Mouse (Mus musculus) C2C12 (cell line): ENCODE results near the gene Traf2. TPM values are rescaled to one million over a fixed set of nuclear protein-coding genes. Genes with fewer than 3 reads are reported as not detected.

Experiments used
- H3K27me3 ChIP-seq: one replicate; pipeline ENCODE4 v1.6.1; 2011; ENCODE audit not compliant: control insufficient read depth, insufficient read depth, insufficient read length
- H3K36me3 ChIP-seq: one replicate; pipeline ENCODE4 v1.6.1; 2011; ENCODE audit not compliant: control insufficient read depth, insufficient read depth
- H3K4me3 ChIP-seq: one replicate; pipeline ENCODE4 v1.5.1; 2011; ENCODE audit warnings: mild to moderate bottlenecking, control low read depth; ENCODE audit not compliant: poor library complexity, insufficient read depth, severe bottlenecking
- H3K79me2 ChIP-seq: one replicate; pipeline ENCODE4 v1.6.1; 2011; ENCODE audit not compliant: control insufficient read depth, insufficient read depth
- H3K79me3 ChIP-seq: one replicate; pipeline ENCODE4 v1.6.1; 2011; ENCODE audit warnings: low read depth, control low read depth
- H3ac ChIP-seq: one replicate; pipeline ENCODE3; 2011; ENCODE audit warnings: low read depth; ENCODE audit not compliant: control insufficient read depth, insufficient read length
- CEBPB ChIP-seq: IDR thresholded peaks from one replicate; pipeline ENCODE4 v1.6.1; 2011; ENCODE audit warnings: low read depth, mild to moderate bottlenecking, control low read depth, moderate library complexity
- CTCF ChIP-seq: IDR thresholded peaks from one replicate; pipeline ENCODE4 v1.5.1; 2011; ENCODE audit not compliant: control insufficient read depth, insufficient read depth, insufficient read length
- FOSL1 ChIP-seq: IDR thresholded peaks from one replicate; pipeline ENCODE4 v1.8.0; 2011; ENCODE audit warnings: mild to moderate bottlenecking, low read length; ENCODE audit not compliant: poor library complexity, insufficient read depth, severe bottlenecking
- MAX ChIP-seq: IDR thresholded peaks from one replicate; pipeline ENCODE4 v1.6.1; 2011; ENCODE audit warnings: mild to moderate bottlenecking, control low read depth
- MYOD1 ChIP-seq: IDR thresholded peaks from one replicate; pipeline ENCODE4 v1.6.1; 2011; ENCODE audit warnings: low read depth; ENCODE audit not compliant: control insufficient read depth, insufficient read length
- MYOG ChIP-seq: IDR thresholded peaks from one replicate; pipeline ENCODE4 v1.6.1; 2011; ENCODE audit not compliant: control insufficient read depth, insufficient read length; ENCODE audit errors: extremely low read depth
- USF1 ChIP-seq: IDR thresholded peaks from one replicate; pipeline ENCODE4 v1.6.1; 2011; ENCODE audit warnings: low read depth, mild to moderate bottlenecking, control low read depth, moderate library complexity
- polyA plus RNA-seq: library from polyadenylated mRNA; unstranded; fragments of >200 nt; fragmentation: generic; extraction: Trizol; gene quantifications from one replicate; pipeline ENCODE4 v1.2.1, GENCODE M21; 2012; ENCODE audit warnings: missing spikeins

Traf2 gene
- polyA plus RNA-seq, 1 experiment: 28.8 TPM

- H3ac ChIP-seq: no peak overlapping the region
- TF ChIP-seq CTCF (no peak), MAX (no peak), MYOG (no peak), USF1 (no peak), MYOD1 (no peak), CEBPB (no peak), FOSL1 (no peak)
Measured at GRCm38 (mm10) chr2:25477541-25477940, 69.2 kb downstream of the Traf2 start.

DNA sequence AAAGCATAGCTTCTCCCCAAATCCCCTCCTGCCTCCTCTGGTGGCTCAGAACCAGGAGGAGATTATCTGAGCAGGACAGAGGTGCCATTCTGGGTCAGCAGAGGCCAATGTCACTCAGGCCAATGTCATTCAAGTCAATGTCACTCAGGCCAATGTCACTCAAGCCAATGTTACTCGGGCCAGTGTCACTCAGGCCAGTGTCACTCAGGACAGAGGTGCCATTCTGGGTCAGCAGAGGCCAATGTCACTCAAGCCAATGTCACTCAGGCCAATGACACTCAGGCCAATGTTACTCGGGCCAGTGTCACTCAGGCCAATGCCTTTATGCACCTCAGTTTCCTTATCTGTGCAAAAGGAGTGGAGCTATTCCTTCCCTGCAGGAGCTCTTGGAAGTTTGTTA lies 74.2 kb downstream of the Traf2 start:
- H3ac ChIP-seq: no peak overlapping the region
- TF ChIP-seq MYOG: no peak
- TF ChIP-seq MYOD1: no peak
- no peak for TF ChIP-seq CEBPB
- no peak for TF ChIP-seq CTCF
- TF ChIP-seq MAX: no peak
- TF ChIP-seq USF1: no peak
- TF ChIP-seq FOSL1: no peak
- no peaks in the 10 kb centered on the region for H3K79me2 ChIP-seq

More at GRCm38 (mm10) chr2:25477541-25477940, 69.2 kb downstream of the Traf2 start:
- Histone ChIP-seq H3K79me3 (no peaks in the 10 kb centered on the region), H3K79me2 (no peaks in the 10 kb centered on the region), H3K4me3 (no peak overlapping the region), H3K27me3 (peaks cover 27% of the 10 kb centered on the region), H3K36me3 (no peaks in the 10 kb centered on the region)

DNA sequence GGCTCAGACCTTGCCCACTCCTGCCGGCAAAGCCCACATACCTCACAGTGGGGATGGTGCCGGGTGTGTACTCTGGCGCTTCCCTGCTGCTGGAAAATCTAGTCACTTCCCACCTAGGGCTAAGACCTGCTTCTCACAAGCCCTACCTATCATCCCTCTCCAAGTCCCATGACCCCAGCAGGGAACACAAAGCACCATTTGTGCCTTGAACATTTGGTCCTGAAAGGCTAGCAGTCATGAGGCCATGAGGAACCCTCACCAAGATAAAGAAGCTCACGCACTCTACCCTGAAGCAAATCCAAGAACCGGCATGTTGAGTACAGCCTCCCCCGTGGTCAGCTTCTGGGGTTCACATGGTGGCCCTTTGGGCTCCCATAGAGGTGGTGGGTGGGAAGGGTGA lies 76.8 kb downstream of the Traf2 start, which contains the start of gene Ptgds:
TSS of gene Ptgds (minus strand) at position 78 of the 400 bp plus-strand sequence.
- Histone ChIP-seq H3K4me3 (no peak within 1 kb of the TSS), H3ac (no peak within 1 kb of the TSS), H3K27me3 (no peaks in the 10 kb centered on the region), H3K79me2 (no peaks in the 10 kb centered on the region), H3K79me3 (no peaks in the 10 kb centered on the region), H3K36me3 (no peaks in the 10 kb centered on the region)
- TF ChIP-seq MYOG (no peak), CTCF (no peak), MYOD1 (no peak), CEBPB (no peak), MAX (no peak), USF1 (no peak), FOSL1 (no peak)

More for the DNA sequence above, 74.2 kb downstream of the Traf2 start:
- H3K79me3 ChIP-seq: no peaks in the 10 kb centered on the region
- no peaks in the 10 kb centered on the region for H3K36me3 ChIP-seq
- H3K27me3 ChIP-seq: peaks cover 15% of the 10 kb centered on the region
- H3K4me3 ChIP-seq: no peak overlapping the region

DNA sequence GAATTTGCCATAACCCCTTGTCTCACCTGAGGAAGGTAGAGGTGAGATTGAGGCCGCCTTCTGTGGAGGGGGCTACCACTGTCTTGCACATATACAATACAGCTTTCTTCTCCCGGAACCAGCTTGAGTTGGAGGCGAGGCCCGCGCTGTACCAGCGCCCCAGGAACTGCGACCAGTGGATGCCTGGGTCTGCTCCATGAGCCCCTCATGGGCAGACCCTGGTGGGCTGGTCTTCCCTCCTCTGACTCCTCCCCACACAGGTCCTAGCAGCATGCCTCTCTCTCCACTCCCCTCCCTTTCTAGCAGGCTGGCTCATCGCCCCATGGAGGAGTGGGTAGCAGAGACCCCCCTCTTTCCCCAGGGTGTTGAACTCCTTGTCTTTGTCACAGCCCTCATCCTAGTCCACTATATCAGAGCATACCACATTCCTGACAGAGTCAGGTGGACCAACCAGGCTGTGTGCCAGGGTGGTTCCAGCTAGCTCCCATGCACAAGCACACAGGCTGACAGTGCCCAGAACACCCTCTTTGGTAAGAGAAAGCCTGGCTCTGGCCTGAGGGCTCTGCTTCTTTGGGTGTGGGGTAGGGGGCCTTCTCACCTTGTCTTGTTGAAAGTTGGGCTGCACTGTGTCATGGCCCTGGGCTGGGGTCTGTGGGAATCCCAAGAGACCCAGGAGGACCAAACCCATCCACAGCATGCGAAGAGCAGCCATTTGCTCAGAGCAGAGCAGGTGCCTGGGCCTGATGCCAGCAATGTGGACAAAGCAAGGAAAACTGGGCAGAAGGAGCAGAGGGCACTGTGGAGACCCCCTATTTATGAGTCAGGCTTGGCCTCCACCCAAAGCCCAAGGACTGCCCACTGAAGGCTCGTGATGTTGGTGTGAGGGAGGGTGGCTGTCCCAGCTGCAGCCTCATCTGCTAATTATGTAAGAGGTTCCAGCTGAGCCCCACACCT lies 77.5 kb downstream of the Traf2 start:
- TF ChIP-seq CEBPB (no peak), MYOD1 (no peak), MYOG (no peak), CTCF (no peak), USF1 (no peak)
- Histone ChIP-seq H3K4me3 (no peak overlapping the region), H3K36me3 (no peaks in the 10 kb centered on the region), H3ac (no peak overlapping the region), H3K27me3 (no peaks in the 10 kb centered on the region), H3K79me2 (no peaks in the 10 kb centered on the region), H3K79me3 (no peaks in the 10 kb centered on the region)

Other genes starting within 250 kb of the Traf2 start
- gene Grin1, start 227.8 kb downstream of the Traf2 start, polyA plus RNA-seq: 0.02 TPM
- gene Man1b1, start 214.6 kb downstream of the Traf2 start, polyA plus RNA-seq: 38.0 TPM
- gene Dpp7, start 190.6 kb downstream of the Traf2 start, polyA plus RNA-seq: 22.4 TPM
- 96.6 TPM for gene Uap1l1, start 181.3 kb downstream of the Traf2 start, polyA plus RNA-seq
- 25.8 TPM for gene Sapcd2, start 174.6 kb downstream of the Traf2 start, polyA plus RNA-seq
- gene Entpd2, start 151.1 kb downstream of the Traf2 start, polyA plus RNA-seq: not detected
- 79.9 TPM for gene Npdc1, start 147.6 kb downstream of the Traf2 start, polyA plus RNA-seq
- gene Fut7, start 123.7 kb downstream of the Traf2 start, polyA plus RNA-seq: 0.08 TPM
- gene Abca2, start 118.2 kb downstream of the Traf2 start, polyA plus RNA-seq: 4.2 TPM
- 0.15 TPM for gene Clic3, start 90.1 kb downstream of the Traf2 start, polyA plus RNA-seq
- gene Paxx, start 85.8 kb downstream of the Traf2 start, polyA plus RNA-seq: 12.3 TPM
- gene Ptgds, start 76.9 kb downstream of the Traf2 start, polyA plus RNA-seq: not detected
- gene Lcn12, start 53.0 kb downstream of the Traf2 start, polyA plus RNA-seq: not detected
- 35.8 TPM for gene Fbxw5, start 46.2 kb downstream of the Traf2 start, polyA plus RNA-seq
- 0.32 TPM for gene C8g, start 45.2 kb downstream of the Traf2 start, polyA plus RNA-seq
- 340 TPM for gene Edf1, start 10.9 kb upstream of the Traf2 start, polyA plus RNA-seq
- 5.7 TPM for gene Mamdc4, start 27.9 kb upstream of the Traf2 start, polyA plus RNA-seq
- 94.2 TPM for gene Phpt1, start 28.3 kb upstream of the Traf2 start, polyA plus RNA-seq
- 0.29 TPM for gene Ajm1, start 34.8 kb upstream of the Traf2 start, polyA plus RNA-seq
- 58.9 TPM for gene Rabl6, start 61.6 kb upstream of the Traf2 start, polyA plus RNA-seq
- 0.15 TPM for gene Ccdc183, start 70.7 kb upstream of the Traf2 start, polyA plus RNA-seq
- 12.9 TPM for gene Tmem141, start 75.1 kb upstream of the Traf2 start, polyA plus RNA-seq
- gene Fcna, start 81.1 kb upstream of the Traf2 start, polyA plus RNA-seq: 0.14 TPM
- gene Lcn8, start 106.2 kb upstream of the Traf2 start, polyA plus RNA-seq: not detected
- not detected for gene Lcn5, start 111.0 kb upstream of the Traf2 start, polyA plus RNA-seq
- not detected for gene Lcn6, start 129.8 kb upstream of the Traf2 start, polyA plus RNA-seq
- not detected for gene Lcn10, start 135.8 kb upstream of the Traf2 start, polyA plus RNA-seq
- gene Obp2a, start 153.1 kb upstream of the Traf2 start, polyA plus RNA-seq: not detected
- gene Bmyc, start 159.8 kb upstream of the Traf2 start, polyA plus RNA-seq: 1.0 TPM
- gene Obp2b, start 190.1 kb upstream of the Traf2 start, polyA plus RNA-seq: not detected
- not detected for gene Lcn3, start 218.6 kb upstream of the Traf2 start, polyA plus RNA-seq
- gene Lcn11, start 230.1 kb upstream of the Traf2 start, polyA plus RNA-seq: not detected
- not detected for gene Gm13539, start 235.3 kb upstream of the Traf2 start, polyA plus RNA-seq